Mouse (Mus musculus) midbrain, embryonic 11.5 days (tissue): ENCODE results near the gene Unk. TPM values are rescaled to one million over a fixed set of nuclear protein-coding genes. Genes with fewer than 3 reads are reported as not detected.

Experiments used
- ATAC-seq: fragments of 200-750 bp; cut with Nextera tagmentation; 2 replicates; pipeline ENCODE4 v1.8.0; 2017; ENCODE audit warnings: moderate TSS enrichment, moderate library complexity; ENCODE audit not compliant: low FRiP score
- DNase-seq: peaks from one replicate; pipeline ENCODE4 v3.0.0; 2015; ENCODE audit warnings: low spot score; ENCODE audit errors: missing footprints
- H3K27ac ChIP-seq: fragments of 300-500 bp; sonication (generic); 2 replicates; pipeline ENCODE4 v1.5.1; 2014; ENCODE audit warnings: low read depth, low read length
- H3K27me3 ChIP-seq: fragments of 300-500 bp; sonication (generic); 2 replicates; pipeline ENCODE4 v1.6.1; 2014; ENCODE audit warnings: mild to moderate bottlenecking, low read length, moderate library complexity, mixed read lengths; ENCODE audit not compliant: control insufficient read depth, insufficient read depth
- H3K36me3 ChIP-seq: fragments of 300-500 bp; sonication (generic); 2 replicates; pipeline ENCODE4 v1.6.1; 2014; ENCODE audit warnings: mild to moderate bottlenecking, low read length, moderate library complexity, mixed read lengths; ENCODE audit not compliant: control insufficient read depth, insufficient read depth
- H3K4me1 ChIP-seq: fragments of 300-500 bp; sonication (generic); 2 replicates; pipeline ENCODE4 v1.6.1; 2014; ENCODE audit warnings: low read length; ENCODE audit not compliant: control insufficient read depth, insufficient read depth
- H3K4me2 ChIP-seq: fragments of 300-500 bp; sonication (generic); 2 replicates; pipeline ENCODE4 v1.6.1; 2014; ENCODE audit warnings: mild to moderate bottlenecking, moderate library complexity
- H3K4me3 ChIP-seq: fragments of 300-500 bp; sonication (generic); 2 replicates; pipeline ENCODE4 v1.5.1; 2014; ENCODE audit warnings: low read depth, low read length
- H3K9ac ChIP-seq: fragments of 300-500 bp; sonication (generic); 2 replicates; pipeline ENCODE4 v1.6.1; 2014; ENCODE audit warnings: low read length
- H3K9me3 ChIP-seq: fragments of 300-500 bp; sonication (generic); 2 replicates; pipeline ENCODE4 v1.6.1; 2016; ENCODE audit warnings: low read length; ENCODE audit not compliant: control insufficient read depth
- WGBS: fragments of 180-500 bp; shearing (Covaris S2); extraction: QIAGEN DNeasy Blood & Tissue Kit; methylation state at CpG from one replicate; pipeline ENCODE4 v1.1.7; 2014; 5-methylcytosine and 5-hydroxymethylcytosine counted together
- polyA plus RNA-seq: library from polyadenylated mRNA; unstranded; fragments of >200 nt; fragmentation: Nextera tagmentation; extraction: Ambion mirVana; gene quantifications from 2 replicates; pipeline ENCODE4 v1.2.1, GENCODE M21; 2014

Gene Unk
- polyA plus RNA-seq, 1 experiment from 2014 or later: 23.4 TPM

- no peaks in the 10 kb centered on the region for H3K27me3 ChIP-seq
- H3K9ac ChIP-seq: peak overlapping the region; percentile 100
- peak; percentile 95 for ATAC-seq
- no peaks in the 10 kb centered on the region for H3K36me3 ChIP-seq
- under 1% methylated on average over 37 of the region's 37 CpGs for WGBS
- peaks cover 5% of the 10 kb centered on the region; the same call in 1 of the 2 replicates for H3K4me1 ChIP-seq
- H3K4me2 ChIP-seq: peak overlapping the region; percentile 55
- peak overlapping the region; percentile 99 for H3K4me3 ChIP-seq
- H3K27ac ChIP-seq: peak overlapping the region; percentile 98
- DNase-seq: peak; percentile 100
- H3K9me3 ChIP-seq: no peaks in the 10 kb centered on the region
Measured at GRCm38 (mm10) chr11:116024356-116024808, 5.7 kb upstream of the Unk start.

DNA sequence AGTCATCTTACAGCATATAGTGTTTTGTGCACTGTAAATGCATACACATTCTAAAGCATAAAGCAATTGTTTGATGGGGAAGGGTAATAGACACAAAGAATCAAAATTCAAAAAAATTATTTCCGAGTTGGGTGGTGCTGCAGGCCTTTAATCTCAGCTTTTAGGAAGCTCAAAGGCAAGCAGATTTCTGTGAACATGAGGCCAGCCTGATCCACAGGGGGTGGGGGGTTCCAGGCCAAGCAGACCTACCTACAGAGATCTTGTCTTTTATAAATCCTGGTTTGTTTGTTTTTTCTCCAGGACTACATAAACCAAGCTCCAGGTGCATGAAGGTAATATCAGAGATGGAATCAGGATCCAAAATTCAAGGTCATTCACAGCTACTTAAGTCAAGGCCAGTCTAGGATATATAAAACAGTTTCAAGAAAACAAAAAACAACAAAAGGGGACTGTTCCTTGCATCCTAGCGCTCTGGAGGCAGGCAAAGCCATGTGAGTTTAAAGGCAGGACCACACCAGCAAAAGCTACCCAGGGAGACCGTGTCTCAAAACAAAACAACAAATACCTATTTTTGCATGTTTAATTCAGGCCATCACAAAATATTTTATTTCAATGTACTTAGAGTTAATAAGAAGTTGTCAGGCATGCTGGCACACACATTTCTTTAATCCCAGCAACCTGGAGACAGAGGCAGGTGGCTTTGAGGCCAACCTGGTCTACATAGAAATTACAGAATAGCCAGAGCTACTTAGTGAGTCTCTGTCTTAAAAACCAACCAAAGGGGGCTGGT lies 4.9 kb upstream of the Unk start:
- DNase-seq (peak; percentile 78), ATAC-seq (no peak)
- H3K9ac ChIP-seq: no peak overlapping the region
- H3K9me3 ChIP-seq: no peaks in the 10 kb centered on the region
- no peak overlapping the region for H3K4me2 ChIP-seq
- no peaks in the 10 kb centered on the region for H3K27me3 ChIP-seq
- no peak overlapping the region for H3K27ac ChIP-seq
- H3K4me1 ChIP-seq: peaks cover 5% of the 10 kb centered on the region; the same call in 1 of the 2 replicates
- 86% methylated on average over 3 of the region's 3 CpGs for WGBS
- H3K4me3 ChIP-seq: no peak overlapping the region
- no peaks in the 10 kb centered on the region for H3K36me3 ChIP-seq

- no peak for ATAC-seq
- Histone ChIP-seq H3K27me3 (no peaks in the 10 kb centered on the region), H3K4me1 (peaks cover 8% of the 10 kb centered on the region), H3K27ac (no peak within 1 kb of the TSS), H3K36me3 (no peaks in the 10 kb centered on the region), H3K4me2 (no peak within 1 kb of the TSS), H3K9ac (no peak within 1 kb of the TSS), H3K4me3 (no peak within 1 kb of the TSS), H3K9me3 (no peaks in the 10 kb centered on the region)
- peak; percentile 19 for DNase-seq
- 87% methylated on average over 4 of the region's 4 CpGs for WGBS
Measured at GRCm38 (mm10) chr11:116027756-116028155, 2.4 kb upstream of the Unk start, which contains the start of gene H3f3b. TSS of gene H3f3b (minus strand) at chr11:116027962.

DNA sequence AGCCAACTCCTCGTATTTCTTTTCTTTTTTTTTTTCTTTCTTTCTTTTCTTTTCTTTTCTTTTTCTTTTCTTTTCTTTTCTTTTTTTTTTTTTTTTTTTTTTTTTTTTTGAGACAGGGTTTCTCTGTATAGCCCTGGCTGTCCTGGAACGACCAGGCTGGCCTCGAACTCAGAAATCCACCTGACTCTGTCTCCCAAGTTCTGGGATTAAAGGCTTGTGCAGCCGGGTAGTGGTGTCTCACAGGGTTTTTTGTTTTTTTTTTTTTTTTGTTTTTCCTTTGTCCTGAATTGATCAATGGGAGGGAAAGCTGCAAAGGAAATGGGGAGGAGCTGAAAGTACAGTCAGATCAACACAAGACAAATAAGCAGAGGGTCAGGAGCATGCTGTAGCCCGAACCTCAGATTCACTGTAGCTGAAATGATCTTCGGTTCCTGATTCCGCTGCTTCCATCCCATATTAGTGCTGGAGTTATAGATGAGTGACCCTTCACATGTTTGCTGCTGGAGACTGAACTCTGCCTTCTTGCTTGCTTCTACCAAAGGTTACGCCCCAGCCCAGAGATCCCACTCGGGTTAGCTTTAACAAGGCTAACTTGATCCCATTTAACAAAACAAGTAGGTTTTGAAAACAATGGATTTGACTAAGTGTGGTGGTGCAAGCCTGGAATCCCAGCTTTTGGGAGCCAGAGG lies 1.8 kb upstream of the Unk start:
- Histone ChIP-seq H3K4me3 (no peak overlapping the region), H3K9me3 (no peaks in the 10 kb centered on the region), H3K27me3 (no peaks in the 10 kb centered on the region), H3K9ac (no peak overlapping the region), H3K4me1 (peaks cover 8% of the 10 kb centered on the region), H3K27ac (no peak overlapping the region), H3K4me2 (no peak overlapping the region), H3K36me3 (no peaks in the 10 kb centered on the region)
- 82% methylated on average over 9 of the region's 9 CpGs for WGBS
- ATAC-seq (no peak), DNase-seq (peak; percentile 26)

DNA sequence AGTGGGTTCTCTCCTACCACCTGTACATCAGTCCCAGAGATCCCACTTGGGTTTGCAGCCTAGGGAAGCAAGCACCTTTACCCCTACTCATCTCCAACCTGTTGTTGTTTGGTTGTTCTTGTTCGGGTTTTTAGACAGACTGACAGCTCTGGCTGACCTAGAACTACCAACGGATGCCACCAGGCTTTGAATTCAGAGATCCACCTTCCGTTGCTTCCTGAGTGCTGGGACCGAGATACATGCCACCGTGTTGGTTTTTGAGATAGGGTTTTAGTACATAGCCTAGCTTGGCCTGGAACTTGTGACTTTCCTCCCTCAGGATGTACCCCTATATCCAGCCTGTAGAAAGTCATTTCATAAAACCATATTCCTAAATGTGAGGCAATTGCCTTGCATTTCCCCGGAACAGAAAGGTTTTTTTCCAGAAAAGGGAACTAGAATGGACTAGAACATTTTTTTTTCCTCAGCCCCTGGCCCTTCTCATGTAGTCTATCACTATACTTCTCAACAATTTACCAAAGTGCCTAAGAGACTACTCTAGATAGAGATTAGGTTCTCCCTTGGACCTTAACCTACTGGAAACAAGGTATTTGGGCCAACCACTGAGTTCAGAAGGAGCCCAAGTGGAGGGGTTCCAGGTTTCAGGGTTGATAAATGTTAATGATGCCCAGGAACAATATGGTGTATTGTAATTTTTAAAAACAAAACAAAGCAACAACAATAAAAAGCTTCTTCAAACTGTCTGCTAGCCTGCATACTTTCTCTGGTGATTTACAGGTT lies 846 bp upstream of the Unk start:
- 85% methylated on average over 6 of the region's 6 CpGs for WGBS
- Histone ChIP-seq H3K4me1 (peaks cover 8% of the 10 kb centered on the region), H3K4me2 (peak overlapping the region; percentile 97), H3K27me3 (no peaks in the 10 kb centered on the region), H3K4me3 (peak overlapping the region; percentile 79), H3K9ac (peak overlapping the region; percentile 53; the same call in 1 of the 2 replicates), H3K36me3 (no peaks in the 10 kb centered on the region), H3K27ac (no peak overlapping the region), H3K9me3 (no peaks in the 10 kb centered on the region)
- DNase-seq (peak; percentile 47), ATAC-seq (no peak)

- 0 out of 2 replicates have a peak, but pooled peaks cover 2% of the 10 kb centered on the region for H3K36me3 ChIP-seq
Measured at GRCm38 (mm10) chr11:116030898-116031845, 1.1 kb downstream of the Unk start.

GRCm38 (mm10) chr11:116034584-116034983 lies 4.5 kb downstream of the Unk start:
- Histone ChIP-seq H3K27me3 (no peaks in the 10 kb centered on the region), H3K27ac (no peak overlapping the region), H3K36me3 (peaks cover 10% of the 10 kb centered on the region), H3K4me2 (no peak overlapping the region), H3K9ac (no peak overlapping the region), H3K4me3 (no peak overlapping the region), H3K9me3 (no peaks in the 10 kb centered on the region), H3K4me1 (peaks cover 8% of the 10 kb centered on the region)
- ATAC-seq: no peak
- DNase-seq: peak; percentile 54
- 93% methylated on average over 6 of the region's 6 CpGs for WGBS

More at GRCm38 (mm10) chr11:116030898-116031845, 1.1 kb downstream of the Unk start:
- Histone ChIP-seq H3K4me3 (peak overlapping the region; percentile 79), H3K27ac (peak overlapping the region; percentile 95), H3K4me2 (peak overlapping the region; percentile 97), H3K4me1 (peaks cover 8% of the 10 kb centered on the region), H3K9ac (peak overlapping the region; percentile 95), H3K27me3 (no peaks in the 10 kb centered on the region), H3K9me3 (no peaks in the 10 kb centered on the region)
- ATAC-seq: peak; percentile 24
- DNase-seq: peak; percentile 94
- WGBS: 32% methylated on average over 14 of the region's 14 CpGs

GRCm38 (mm10) chr11:116036671-116037070 lies 6.5 kb downstream of the Unk start:
- Histone ChIP-seq H3K9ac (no peak overlapping the region), H3K27ac (no peak overlapping the region), H3K27me3 (no peaks in the 10 kb centered on the region), H3K9me3 (no peaks in the 10 kb centered on the region), H3K4me3 (no peak overlapping the region), H3K36me3 (peaks cover 17% of the 10 kb centered on the region), H3K4me1 (no peaks in the 10 kb centered on the region; the same call in 1 of the 2 replicates), H3K4me2 (no peak overlapping the region)
- WGBS: 96% methylated on average over 3 of the region's 3 CpGs
- DNase-seq: peak; percentile 66
- ATAC-seq: no peak
